Mouse (Mus musculus) midbrain, embryonic 14.5 days (tissue): ENCODE results near the gene Susd4. TPM values are rescaled to one million over a fixed set of nuclear protein-coding genes. Genes with fewer than 3 reads are reported as not detected.

Experiments used
- ATAC-seq: fragments of 200-750 bp; cut with Nextera tagmentation; 2 replicates; pipeline ENCODE4 v1.8.0; 2017; ENCODE audit warnings: moderate number of reproducible peaks, moderate library complexity; ENCODE audit not compliant: low FRiP score, low TSS enrichment
- DNase-seq: peaks from one replicate; pipeline ENCODE4 v3.0.0-alpha.2; 2015
- H3K27ac ChIP-seq: fragments of 300-500 bp; sonication (generic); replicated peaks from 2 replicates; pipeline ENCODE4 v1.5.1; 2014; ENCODE audit warnings: mild to moderate bottlenecking, low read depth, low read length, moderate library complexity
- H3K27me3 ChIP-seq: fragments of 300-500 bp; sonication (generic); 2 replicates; pipeline ENCODE4 v1.6.1; 2014; ENCODE audit warnings: low read length, control low read depth, mixed read lengths; ENCODE audit not compliant: control insufficient read depth, insufficient read depth
- H3K36me3 ChIP-seq: fragments of 300-500 bp; sonication (generic); 2 replicates; pipeline ENCODE4 v1.6.1; 2014; ENCODE audit warnings: low read length, control low read depth; ENCODE audit not compliant: control insufficient read depth, insufficient read depth
- H3K4me1 ChIP-seq: fragments of 300-500 bp; sonication (generic); 2 replicates; pipeline ENCODE4 v1.6.1; 2014; ENCODE audit warnings: mild to moderate bottlenecking, antibody characterized with exemption, low read length, control low read depth; ENCODE audit not compliant: control insufficient read depth, insufficient read depth
- H3K4me2 ChIP-seq: fragments of 300-500 bp; sonication (generic); 2 replicates; pipeline ENCODE4 v1.6.1; 2014; ENCODE audit warnings: mild to moderate bottlenecking, low read length, moderate library complexity
- H3K4me3 ChIP-seq: fragments of 300-500 bp; sonication (generic); replicated peaks from 2 replicates; pipeline ENCODE4 v1.5.1; 2014; ENCODE audit warnings: low read depth, low read length
- H3K9ac ChIP-seq: fragments of 300-500 bp; sonication (generic); replicated peaks from 2 replicates; pipeline ENCODE4 v1.6.1; 2014; ENCODE audit warnings: mild to moderate bottlenecking, low read length, moderate library complexity
- H3K9me3 ChIP-seq: fragments of 300-500 bp; sonication (generic); 2 replicates; pipeline ENCODE4 v1.6.1; 2016; ENCODE audit warnings: low read length, control low read depth, mixed read lengths; ENCODE audit not compliant: control insufficient read depth
- WGBS: fragments of 180-500 bp; shearing (Covaris S2); extraction: QIAGEN DNeasy Blood & Tissue Kit; methylation state at CpG from one replicate; pipeline ENCODE4 v1.1.7; 2014; 5-methylcytosine and 5-hydroxymethylcytosine counted together
- polyA plus RNA-seq: library from polyadenylated mRNA; unstranded; fragments of >200 nt; fragmentation: Nextera tagmentation; extraction: Ambion mirVana; gene quantifications from 2 replicates; pipeline ENCODE4 v1.2.1, GENCODE M21; 2014

Susd4 gene
- polyA plus RNA-seq, 1 experiment from 2014 or later = 71.0 TPM

GRCm38 (mm10) chr1:182918718-182919346 lies 155.2 kb downstream of the Susd4 start:
- H3K9me3 ChIP-seq = no peaks in the 10 kb centered on the region
- H3K9ac ChIP-seq = no peak overlapping the region
- no peak overlapping the region for H3K4me2 ChIP-seq
- peak; percentile 79 for DNase-seq
- no peaks in the 10 kb centered on the region for H3K36me3 ChIP-seq
- no peaks in the 10 kb centered on the region for H3K27me3 ChIP-seq
- peaks cover 34% of the 10 kb centered on the region for H3K4me1 ChIP-seq
- peak overlapping the region; percentile 72 for H3K27ac ChIP-seq
- WGBS = 22% methylated on average over 8 of the region's 8 CpGs
- H3K4me3 ChIP-seq = no peak overlapping the region
- ATAC-seq = peak; percentile 71

- ATAC-seq = no peak
- no peaks in the 10 kb centered on the region for H3K27me3 ChIP-seq
- DNase-seq = peak; percentile 44
- no peaks in the 10 kb centered on the region for H3K9me3 ChIP-seq
- no peak overlapping the region for H3K9ac ChIP-seq
- WGBS = 34% methylated on average over 4 of the region's 4 CpGs
- H3K36me3 ChIP-seq = no peaks in the 10 kb centered on the region
- H3K4me1 ChIP-seq = peaks cover 34% of the 10 kb centered on the region
- H3K27ac ChIP-seq = peak overlapping the region; percentile 71
- no peak overlapping the region for H3K4me2 ChIP-seq
- H3K4me3 ChIP-seq = no peak overlapping the region
Measured at GRCm38 (mm10) chr1:182922824-182923223, 159.2 kb downstream of the Susd4 start.

- Histone ChIP-seq H3K4me3 (no peak overlapping the region), H3K9ac (no peak overlapping the region), H3K4me1 (peaks cover 12% of the 10 kb centered on the region), H3K4me2 (no peak overlapping the region), H3K36me3 (no peaks in the 10 kb centered on the region), H3K9me3 (no peaks in the 10 kb centered on the region), H3K27ac (no peak overlapping the region), H3K27me3 (no peaks in the 10 kb centered on the region)
- DNase-seq (no peak), ATAC-seq (no peak)
- WGBS = 91% methylated on average over 6 of the region's 6 CpGs
Measured at GRCm38 (mm10) chr1:182926465-182926864, 162.8 kb downstream of the Susd4 start.

- 87% methylated on average over 19 of the region's 19 CpGs for WGBS
- Histone ChIP-seq H3K4me1 (peaks cover under 1% of the 10 kb centered on the region; the same call in 1 of the 2 replicates), H3K4me2 (no peak overlapping the region), H3K27me3 (no peaks in the 10 kb centered on the region), H3K36me3 (no peaks in the 10 kb centered on the region), H3K9me3 (no peaks in the 10 kb centered on the region), H3K27ac (no peak overlapping the region), H3K9ac (no peak overlapping the region), H3K4me3 (no peak overlapping the region)
- ATAC-seq = no peak
- no peak for DNase-seq
Measured at GRCm38 (mm10) chr1:182927878-182928851, 164.5 kb downstream of the Susd4 start.

GRCm38 (mm10) chr1:182935469-182935868 lies 171.8 kb downstream of the Susd4 start:
- no peak for ATAC-seq
- Histone ChIP-seq H3K9ac (no peak overlapping the region), H3K4me2 (no peak overlapping the region), H3K9me3 (no peaks in the 10 kb centered on the region), H3K27me3 (no peaks in the 10 kb centered on the region), H3K4me3 (no peak overlapping the region), H3K27ac (0 out of 2 replicates have a peak overlapping the region, but pooled peaks have one; percentile 13), H3K36me3 (no peaks in the 10 kb centered on the region), H3K4me1 (no peaks in the 10 kb centered on the region)
- no peak for DNase-seq
- WGBS = 44% methylated on average over 6 of the region's 6 CpGs

- H3K9me3 ChIP-seq = no peaks in the 10 kb centered on the region
- ATAC-seq (no peak), DNase-seq (no peak)
- peaks cover 10% of the 10 kb centered on the region; the same call in 1 of the 2 replicates for H3K4me1 ChIP-seq
- no peak overlapping the region for H3K4me3 ChIP-seq
- no peaks in the 10 kb centered on the region for H3K27me3 ChIP-seq
- H3K36me3 ChIP-seq = no peaks in the 10 kb centered on the region
- no peak overlapping the region for H3K9ac ChIP-seq
- H3K4me2 ChIP-seq = no peak overlapping the region
- H3K27ac ChIP-seq = no peak overlapping the region
- 77% methylated on average over 10 of the region's 10 CpGs for WGBS
Measured at GRCm38 (mm10) chr1:182937486-182938120, 173.9 kb downstream of the Susd4 start.

- DNase-seq = no peak
- Histone ChIP-seq H3K4me1 (peaks cover 10% of the 10 kb centered on the region; the same call in 1 of the 2 replicates), H3K9ac (no peak overlapping the region), H3K9me3 (no peaks in the 10 kb centered on the region), H3K4me3 (no peak overlapping the region), H3K36me3 (no peaks in the 10 kb centered on the region), H3K4me2 (no peak overlapping the region), H3K27me3 (no peaks in the 10 kb centered on the region), H3K27ac (no peak overlapping the region)
- WGBS = 54% methylated on average over 2 of the region's 2 CpGs
- no peak for ATAC-seq
Measured at GRCm38 (mm10) chr1:182941921-182942320, 178.3 kb downstream of the Susd4 start.

- no peak for DNase-seq
- H3K4me1 ChIP-seq = peaks cover 10% of the 10 kb centered on the region; the same call in 1 of the 2 replicates
- no peaks in the 10 kb centered on the region for H3K9me3 ChIP-seq
- no peak overlapping the region for H3K27ac ChIP-seq
- WGBS = 94% methylated on average over 3 of the region's 3 CpGs
- no peaks in the 10 kb centered on the region for H3K36me3 ChIP-seq
- H3K27me3 ChIP-seq = no peaks in the 10 kb centered on the region
- H3K9ac ChIP-seq = no peak overlapping the region
- H3K4me2 ChIP-seq = no peak overlapping the region
- no peak overlapping the region for H3K4me3 ChIP-seq
- ATAC-seq = no peak
Measured at GRCm38 (mm10) chr1:182943911-182944310, 180.3 kb downstream of the Susd4 start.
